Mouse (Mus musculus): ENCODE measurements around the gene Tmed4. TPM values are rescaled to one million over a fixed set of nuclear protein-coding genes. Genes with fewer than 3 reads are reported as not detected.

Tmed4 gene
- total and polyA plus RNA-seq, 2 experiments from 2014 or later, result 90.5 to 93.4 TPM

GRCm38 (mm10) chr11:6222187-6222586 is 52.5 kb downstream of the Tmed4 start:
- no peak for ATAC-seq (ENCODE audit: insufficient read depth, low read depth)
- Histone ChIP-seq H3K9ac (replicated peaks; ENCODE audit: low read depth, low read length) (no peak overlapping the region), H3K9me3 (replicated peaks; ENCODE audit: control insufficient read depth, low read length) (no peaks in the 10 kb centered on the region), H3K36me3 (replicated peaks; ENCODE audit: control insufficient read depth, insufficient read depth, low read length) (no peaks in the 10 kb centered on the region), H3K4me1 (ENCODE audit: control insufficient read depth, insufficient read depth) (no peaks in the 10 kb centered on the region), H3K4me3 (ENCODE audit: low read depth, low read length) (no peak overlapping the region), H3K27me3 (ENCODE audit: control insufficient read depth, insufficient read depth, low read length) (no peaks in the 10 kb centered on the region), H3K27ac (ENCODE audit: low read depth) (no peak overlapping the region), H3K4me2 (ENCODE audit: low read depth, low read length) (no peak overlapping the region)
- 90% methylated on average over 10 of the region's 10 CpGs for WGBS
- DNase-seq (ENCODE audit: low spot score), result no peak
- TF ChIP-seq EP300 (IDR thresholded peaks at IDR 0.05; ENCODE audit: low read depth) (no peak), CTCF (IDR thresholded peaks at IDR 0.05; ENCODE audit: low read depth) (no peak)

Other genes starting within 250 kb of the Tmed4 start
- gene Camk2b, start 208.5 kb downstream of the Tmed4 start, total RNA-seq (2014; rRNA removed; ENCODE audit: low replicate concordance), result 3.0 and 6.3 TPM in 2 replicates
- gene Camk2b, start 208.5 kb downstream of the Tmed4 start, polyA plus RNA-seq (2015; fragmentation: Nextera tagmentation; extraction: Ambion mirVana), result 2.5 and 3.4 TPM in 2 replicates
- not detected in 2 replicates for gene A730071L15Rik, start 74.8 kb downstream of the Tmed4 start, total RNA-seq (2014; rRNA removed; ENCODE audit: low replicate concordance)
- 0.30 and 0.41 TPM in 2 replicates for gene A730071L15Rik, start 74.8 kb downstream of the Tmed4 start, polyA plus RNA-seq (2015; fragmentation: Nextera tagmentation; extraction: Ambion mirVana)
- gene Nudcd3, start 74.5 kb downstream of the Tmed4 start, total RNA-seq (2014; rRNA removed; ENCODE audit: low replicate concordance), result 37.0 and 37.8 TPM in 2 replicates
- gene Nudcd3, start 74.5 kb downstream of the Tmed4 start, polyA plus RNA-seq (2015; fragmentation: Nextera tagmentation; extraction: Ambion mirVana), result 25.0 and 29.2 TPM in 2 replicates
- gene Npc1l1, start 44.7 kb downstream of the Tmed4 start, total RNA-seq (2014; rRNA removed; ENCODE audit: low replicate concordance), result not detected in 2 replicates
- gene Npc1l1, start 44.7 kb downstream of the Tmed4 start, polyA plus RNA-seq (2015; fragmentation: Nextera tagmentation; extraction: Ambion mirVana), result 0.04 TPM in 1 of 2 replicates, not detected in the other
- gene Ddx56, start 7.1 kb downstream of the Tmed4 start, total RNA-seq (2014; rRNA removed; ENCODE audit: low replicate concordance), result 45.5 and 46.1 TPM in 2 replicates
- 41.2 and 41.4 TPM in 2 replicates for gene Ddx56, start 7.1 kb downstream of the Tmed4 start, polyA plus RNA-seq (2015; fragmentation: Nextera tagmentation; extraction: Ambion mirVana)
- gene Ogdh, start 16.8 kb upstream of the Tmed4 start, total RNA-seq (2014; rRNA removed; ENCODE audit: low replicate concordance), result 412 and 435 TPM in 2 replicates
- 328 and 338 TPM in 2 replicates for gene Ogdh, start 16.8 kb upstream of the Tmed4 start, polyA plus RNA-seq (2015; fragmentation: Nextera tagmentation; extraction: Ambion mirVana)
- gene Zmiz2, start 114.2 kb upstream of the Tmed4 start, total RNA-seq (2014; rRNA removed; ENCODE audit: low replicate concordance), result 42.3 and 45.4 TPM in 2 replicates
- gene Zmiz2, start 114.2 kb upstream of the Tmed4 start, polyA plus RNA-seq (2015; fragmentation: Nextera tagmentation; extraction: Ambion mirVana), result 6.9 and 7.0 TPM in 2 replicates
- gene Ppia, start 140.6 kb upstream of the Tmed4 start, total RNA-seq (2014; rRNA removed; ENCODE audit: low replicate concordance), result 2,268 and 2,353 TPM in 2 replicates
- gene Ppia, start 140.6 kb upstream of the Tmed4 start, polyA plus RNA-seq (2015; fragmentation: Nextera tagmentation; extraction: Ambion mirVana), result 3,654 and 3,756 TPM in 2 replicates
- 106 and 157 TPM in 2 replicates for gene H2afv, start 169.6 kb upstream of the Tmed4 start, total RNA-seq (2014; rRNA removed; ENCODE audit: low replicate concordance)
- 213 and 232 TPM in 2 replicates for gene H2afv, start 169.6 kb upstream of the Tmed4 start, polyA plus RNA-seq (2015; fragmentation: Nextera tagmentation; extraction: Ambion mirVana)
- gene Purb, start 201.0 kb upstream of the Tmed4 start, total RNA-seq (2014; rRNA removed; ENCODE audit: low replicate concordance), result 40.4 and 48.4 TPM in 2 replicates
- gene Purb, start 201.0 kb upstream of the Tmed4 start, polyA plus RNA-seq (2015; fragmentation: Nextera tagmentation; extraction: Ambion mirVana), result 18.4 and 22.0 TPM in 2 replicates
- gene Myo1g, start 246.1 kb upstream of the Tmed4 start, total RNA-seq (2014; rRNA removed; ENCODE audit: low replicate concordance), result 0.65 and 1.6 TPM in 2 replicates
- 0.49 and 0.56 TPM in 2 replicates for gene Myo1g, start 246.1 kb upstream of the Tmed4 start, polyA plus RNA-seq (2015; fragmentation: Nextera tagmentation; extraction: Ambion mirVana)